Mouse (Mus musculus): ENCODE measurements around the gene Wdfy4. TPM values are rescaled to one million over a fixed set of nuclear protein-coding genes. Genes with fewer than 3 reads are reported as not detected.

Gene Wdfy4
- polyA plus RNA-seq, 1 experiment from 2014 or later: 2.6 TPM

- Histone ChIP-seq H3K9me3 (ENCODE audit: low read length) (no peaks in the 10 kb centered on the region), H3K4me1 (ENCODE audit: insufficient read depth) (no peaks in the 10 kb centered on the region), H3K36me3 (replicated peaks; ENCODE audit: insufficient read depth, low read length) (0 out of 2 replicates have a peak, but pooled peaks cover 2% of the 10 kb centered on the region), H3K9ac (replicated peaks) (no peak overlapping the region), H3K27ac (ENCODE audit: low read depth) (no peak overlapping the region), H3K27me3 (ENCODE audit: insufficient read depth, low read length) (no peaks in the 10 kb centered on the region), H3K4me3 (ENCODE audit: low read depth, low read length) (no peak overlapping the region), H3K4me2 (ENCODE audit: low read depth, low read length) (no peak overlapping the region)
- 63% methylated on average over 3 of the region's 3 CpGs for WGBS (ENCODE audit: insufficient replicate concordance)
- no peak for DNase-seq
- no peak for ATAC-seq
- no peak for TF ChIP-seq CTCF (IDR thresholded peaks at IDR 0.05; ENCODE audit: low read depth)
- no peak for TF ChIP-seq EP300 (IDR thresholded peaks at IDR 0.05; ENCODE audit: low read depth)
Measured at GRCm38 (mm10) chr14:33030849-33031248, 154.5 kb downstream of the Wdfy4 start.

GRCm38 (mm10) chr14:33019606-33020005 is 165.7 kb downstream of the Wdfy4 start:
- no peak for TF ChIP-seq EP300 (IDR thresholded peaks at IDR 0.05; ENCODE audit: low read depth)
- no peak for TF ChIP-seq CTCF (IDR thresholded peaks at IDR 0.05; ENCODE audit: low read depth)
- Histone ChIP-seq H3K9me3 (ENCODE audit: low read length) (no peaks in the 10 kb centered on the region), H3K36me3 (replicated peaks; ENCODE audit: insufficient read depth, low read length) (no peaks in the 10 kb centered on the region), H3K4me1 (ENCODE audit: insufficient read depth) (no peaks in the 10 kb centered on the region), H3K9ac (replicated peaks) (no peak overlapping the region), H3K27me3 (ENCODE audit: insufficient read depth, low read length) (no peaks in the 10 kb centered on the region), H3K4me2 (ENCODE audit: low read depth, low read length) (no peak overlapping the region), H3K4me3 (ENCODE audit: low read depth, low read length) (no peak overlapping the region), H3K27ac (ENCODE audit: low read depth) (no peak overlapping the region)
- no peak for ATAC-seq
- 70% methylated on average over 5 of the region's 5 CpGs for WGBS (ENCODE audit: insufficient replicate concordance)
- DNase-seq: no peak

DNA sequence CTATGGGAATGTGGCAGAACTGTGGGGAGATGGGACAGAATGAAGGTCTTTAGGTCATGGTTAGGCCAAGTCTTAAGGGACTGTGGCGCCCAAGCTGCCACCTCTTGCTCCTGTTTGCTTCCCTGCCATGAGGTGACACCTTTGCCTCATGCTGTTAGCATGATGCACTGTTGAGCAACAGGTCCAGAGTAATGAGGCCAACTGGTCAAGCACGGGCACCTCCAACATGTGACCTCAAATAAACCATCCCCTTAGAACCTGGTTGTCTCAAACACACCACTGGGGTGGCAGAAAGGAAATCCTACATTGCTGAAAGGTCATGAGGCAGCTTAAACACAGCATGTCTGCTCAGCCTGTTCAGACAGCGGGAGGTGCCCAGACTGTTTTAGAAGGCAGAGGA is 166.3 kb downstream of the Wdfy4 start:
- DNase-seq: no peak

GRCm38 (mm10) chr14:33007638-33008037 is 177.7 kb downstream of the Wdfy4 start:
- DNase-seq (no peak), ATAC-seq (no peak)
- no peak overlapping the region for H3K9ac ChIP-seq (replicated peaks)
- H3K4me2 ChIP-seq (ENCODE audit: low read depth, low read length): no peak overlapping the region
- H3K4me1 ChIP-seq (ENCODE audit: insufficient read depth): no peaks in the 10 kb centered on the region
- H3K4me3 ChIP-seq (ENCODE audit: low read depth, low read length): no peak overlapping the region
- WGBS (ENCODE audit: insufficient replicate concordance): 83% methylated on average over 1 of the region's 1 CpGs
- no peaks in the 10 kb centered on the region for H3K9me3 ChIP-seq (ENCODE audit: low read length)
- no peaks in the 10 kb centered on the region for H3K36me3 ChIP-seq (replicated peaks; ENCODE audit: insufficient read depth, low read length)
- no peaks in the 10 kb centered on the region for H3K27me3 ChIP-seq (ENCODE audit: insufficient read depth, low read length)
- H3K27ac ChIP-seq (ENCODE audit: low read depth): no peak overlapping the region
- no peak for TF ChIP-seq EP300 (IDR thresholded peaks at IDR 0.05; ENCODE audit: low read depth)
- no peak for TF ChIP-seq CTCF (IDR thresholded peaks at IDR 0.05; ENCODE audit: low read depth)

More for the DNA sequence above, 166.3 kb downstream of the Wdfy4 start:
- Histone ChIP-seq H3K27me3 (ENCODE audit: insufficient read depth, low read length) (no peaks in the 10 kb centered on the region), H3K27ac (ENCODE audit: low read depth) (no peak overlapping the region), H3K4me1 (ENCODE audit: insufficient read depth) (no peaks in the 10 kb centered on the region), H3K4me3 (ENCODE audit: low read depth, low read length) (no peak overlapping the region), H3K9me3 (ENCODE audit: low read length) (no peaks in the 10 kb centered on the region), H3K36me3 (replicated peaks; ENCODE audit: insufficient read depth, low read length) (no peaks in the 10 kb centered on the region), H3K4me2 (ENCODE audit: low read depth, low read length) (no peak overlapping the region), H3K9ac (replicated peaks) (no peak overlapping the region)
- 62% methylated on average over 3 of the region's 3 CpGs for WGBS (ENCODE audit: insufficient replicate concordance)
- ATAC-seq: peak; percentile 56; the same call in 1 of the 2 replicates
- TF ChIP-seq EP300 (IDR thresholded peaks at IDR 0.05; ENCODE audit: low read depth) (no peak), CTCF (IDR thresholded peaks at IDR 0.05; ENCODE audit: low read depth) (no peak)

DNA sequence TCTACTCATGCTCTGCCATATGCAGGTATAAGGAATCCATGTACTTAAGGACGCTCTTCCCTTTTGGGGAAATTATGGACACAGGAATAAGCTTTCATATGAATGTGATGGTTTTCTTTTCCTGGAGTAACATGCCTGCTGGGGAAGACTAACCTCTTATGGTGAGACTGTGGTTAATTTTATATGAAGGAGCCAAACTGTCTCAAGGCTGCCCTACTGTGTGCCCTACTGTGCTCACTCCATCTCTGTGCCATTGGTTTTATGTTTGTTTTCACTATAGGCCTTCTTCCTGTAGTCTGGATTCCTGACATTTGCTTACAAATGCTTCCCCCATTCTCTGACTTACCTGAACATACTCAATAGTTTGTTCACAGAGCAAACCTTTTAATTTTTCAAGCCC is 180.2 kb downstream of the Wdfy4 start:
- H3K4me1 ChIP-seq (ENCODE audit: insufficient read depth): no peaks in the 10 kb centered on the region
- no peak overlapping the region for H3K27ac ChIP-seq (ENCODE audit: low read depth)
- TF ChIP-seq EP300 (IDR thresholded peaks at IDR 0.05; ENCODE audit: low read depth) (no peak), CTCF (IDR thresholded peaks at IDR 0.05; ENCODE audit: low read depth) (no peak)
- 84% methylated on average over 1 of the region's 1 CpGs for WGBS (ENCODE audit: insufficient replicate concordance)
- no peak overlapping the region for H3K4me3 ChIP-seq (ENCODE audit: low read depth, low read length)
- DNase-seq (no peak), ATAC-seq (no peak)
- H3K27me3 ChIP-seq (ENCODE audit: insufficient read depth, low read length): no peaks in the 10 kb centered on the region
- no peaks in the 10 kb centered on the region for H3K36me3 ChIP-seq (replicated peaks; ENCODE audit: insufficient read depth, low read length)
- H3K9ac ChIP-seq (replicated peaks): no peak overlapping the region
- no peaks in the 10 kb centered on the region for H3K9me3 ChIP-seq (ENCODE audit: low read length)
- no peak overlapping the region for H3K4me2 ChIP-seq (ENCODE audit: low read depth, low read length)

DNA sequence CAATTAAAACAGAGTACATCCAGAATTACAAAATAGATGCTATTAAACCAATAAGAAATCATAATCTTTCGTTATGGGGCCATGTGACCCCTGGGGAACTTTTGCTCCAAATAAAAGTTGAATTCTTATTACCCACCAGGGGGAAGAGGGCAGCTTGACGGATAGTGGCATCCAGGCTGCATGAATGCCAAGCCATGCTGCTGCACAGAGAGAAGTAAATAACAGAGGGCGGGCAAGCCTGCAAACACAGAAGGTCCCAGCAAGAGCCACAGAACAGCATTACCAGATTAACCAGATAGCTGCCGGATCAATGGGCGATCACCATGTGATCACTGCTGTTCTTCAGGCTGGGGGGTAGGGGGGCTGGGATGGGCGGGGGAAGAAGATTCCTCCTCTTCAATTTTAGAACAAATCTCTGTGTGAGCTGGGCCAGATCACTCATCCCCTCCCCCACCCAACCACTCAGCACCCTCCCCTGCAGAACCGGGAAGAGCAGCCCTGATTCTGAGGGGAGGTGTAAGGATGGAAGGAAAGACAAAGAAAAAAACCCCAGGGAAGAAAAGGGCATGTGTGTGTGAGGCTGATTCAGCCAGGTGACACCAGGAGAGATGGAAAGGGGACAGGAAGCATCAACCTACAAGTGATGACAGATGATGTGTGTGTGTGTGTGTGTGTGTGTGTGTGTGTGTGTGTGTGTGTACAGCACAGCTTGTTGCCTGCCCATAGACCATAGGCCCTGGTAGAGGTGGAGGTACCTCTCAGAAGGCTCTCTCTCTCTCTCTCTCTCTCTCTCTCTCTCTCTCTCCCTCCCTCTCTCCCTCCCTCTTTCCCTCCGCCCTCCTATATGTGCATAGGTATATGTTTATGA is 185.0 kb downstream of the Wdfy4 start:
- TF ChIP-seq CTCF (IDR thresholded peaks at IDR 0.05; ENCODE audit: low read depth) (no peak), EP300 (IDR thresholded peaks at IDR 0.05; ENCODE audit: low read depth) (no peak)
- DNase-seq (no peak), ATAC-seq (no peak)
- Histone ChIP-seq H3K9me3 (ENCODE audit: low read length) (no peaks in the 10 kb centered on the region), H3K4me3 (ENCODE audit: low read depth, low read length) (no peak overlapping the region), H3K27ac (ENCODE audit: low read depth) (no peak overlapping the region), H3K27me3 (ENCODE audit: insufficient read depth, low read length) (no peaks in the 10 kb centered on the region), H3K36me3 (replicated peaks; ENCODE audit: insufficient read depth, low read length) (no peaks in the 10 kb centered on the region), H3K9ac (replicated peaks) (no peak overlapping the region), H3K4me1 (ENCODE audit: insufficient read depth) (no peaks in the 10 kb centered on the region), H3K4me2 (ENCODE audit: low read depth, low read length) (no peak overlapping the region)
- WGBS (ENCODE audit: insufficient replicate concordance): 53% methylated on average over 8 of the region's 8 CpGs
